Mouse (Mus musculus) hematopoietic stem cell, adult 5-6 weeks (primary cell): ENCODE data around the gene Cldn22. TPM values are rescaled to one million over a fixed set of nuclear protein-coding genes. Genes with fewer than 3 reads are reported as not detected.

Experiments
- ATAC-seq, 2 experiments: fragments of 125-278 bp in 1 of 2; replicated peaks in 1 of 2; 2 replicates each; pipeline ENCODE4 v1.8.0; 2016 to 2017; ENCODE audit warnings: inconsistent platforms in 2 of 2, mild to moderate bottlenecking in 2 of 2, moderate number of reproducible peaks in 2 of 2, low read depth in 1 of 2, moderate TSS enrichment in 1 of 2; ENCODE audit not compliant: low FRiP score in 2 of 2, poor library complexity in 2 of 2, severe bottlenecking in 2 of 2, insufficient read depth in 1 of 2, low TSS enrichment in 1 of 2
- total RNA-seq: library from RNA; stranded (forward); fragments of 172-1452, 232-1000 nt; gene quantifications from 2 replicates; pipeline ENCODE4 v1.2.3, GENCODE M21; 2017

Gene Cldn22
- total RNA-seq, result not detected in 2 replicates

DNA sequence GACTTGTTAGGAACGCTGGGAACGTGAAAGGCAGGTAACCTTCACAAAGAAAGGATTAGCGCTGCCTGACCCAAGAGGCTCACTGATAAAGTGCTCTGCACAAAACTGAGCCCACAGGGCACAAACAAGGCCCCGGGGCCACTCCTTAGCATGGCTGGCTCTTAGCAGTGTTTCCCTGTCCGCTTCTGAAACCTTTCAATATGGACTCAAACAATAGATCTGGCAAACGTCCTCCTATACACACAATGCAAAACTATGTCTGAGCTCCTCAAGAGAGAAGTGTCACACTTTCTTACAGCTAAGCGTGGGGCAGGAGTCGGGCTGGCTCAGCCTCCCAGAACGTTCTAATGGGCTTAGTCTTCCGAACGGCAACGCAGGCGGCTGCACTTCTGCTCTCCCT lies at the start of gene Cldn22:
Gene Cldn22, plus strand, starts transcription at position 301 of the 400 bp plus-strand sequence.
- ATAC-seq, result no peak

DNA sequence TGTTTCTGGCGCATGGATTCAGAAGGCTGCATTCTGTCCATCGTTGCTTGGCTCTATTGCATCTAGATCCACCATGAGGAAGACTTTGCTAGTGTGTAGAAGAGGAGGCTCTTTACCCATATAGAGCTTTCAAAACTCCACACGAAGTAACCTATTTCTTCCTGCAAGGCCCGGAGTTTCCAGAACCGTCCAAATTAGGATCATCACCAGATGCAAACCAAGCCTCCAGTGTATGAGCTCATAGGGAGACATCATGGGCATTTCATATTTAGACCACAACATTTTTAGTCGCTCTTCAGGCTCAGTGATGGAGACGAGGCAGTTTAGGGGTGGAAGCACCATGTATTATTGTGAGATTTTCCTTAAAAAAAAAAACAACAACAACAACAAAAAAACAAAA lies 46.9 kb upstream of the Cldn22 start:
- ATAC-seq, result no peak

DNA sequence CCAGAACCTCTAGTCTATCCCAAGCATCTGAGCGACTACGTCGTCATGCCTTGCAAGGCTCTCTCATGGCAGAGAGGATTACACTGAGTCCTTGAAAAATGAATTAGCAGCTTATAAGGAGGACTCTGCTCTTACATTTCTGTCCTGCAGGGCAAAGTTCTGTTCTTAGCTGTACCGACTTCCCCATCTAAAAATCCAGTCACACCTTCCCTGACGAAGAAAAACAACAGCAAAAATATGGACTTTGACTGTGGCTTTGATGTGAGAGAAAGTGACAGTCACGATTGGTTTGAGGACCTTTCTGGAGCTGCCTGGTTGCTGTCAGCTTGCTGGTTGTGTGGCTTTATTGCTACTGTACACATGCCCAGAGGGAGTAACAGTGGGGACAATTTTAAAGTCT lies 44.7 kb upstream of the Cldn22 start:
- ATAC-seq, result no peak

DNA sequence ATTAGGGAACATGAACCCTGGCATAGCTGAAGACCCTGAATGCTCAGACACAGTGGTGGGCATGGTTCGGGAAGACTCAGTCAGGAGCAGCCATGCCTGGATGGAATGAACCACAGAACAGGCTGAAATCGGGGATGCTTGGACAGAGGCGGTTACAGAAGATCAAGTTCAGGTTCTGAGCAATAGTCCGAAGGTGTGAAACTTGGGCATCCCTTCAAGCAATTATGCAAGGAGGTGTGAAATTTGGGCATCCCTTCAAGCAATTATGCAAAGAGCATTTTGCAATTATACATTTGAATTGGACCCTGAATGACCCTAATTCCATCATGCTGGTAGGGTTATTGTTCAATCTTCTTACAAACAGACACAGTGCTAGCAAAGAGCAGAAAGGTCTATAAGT lies 42.4 kb upstream of the Cldn22 start:
- ATAC-seq, result no peak

DNA sequence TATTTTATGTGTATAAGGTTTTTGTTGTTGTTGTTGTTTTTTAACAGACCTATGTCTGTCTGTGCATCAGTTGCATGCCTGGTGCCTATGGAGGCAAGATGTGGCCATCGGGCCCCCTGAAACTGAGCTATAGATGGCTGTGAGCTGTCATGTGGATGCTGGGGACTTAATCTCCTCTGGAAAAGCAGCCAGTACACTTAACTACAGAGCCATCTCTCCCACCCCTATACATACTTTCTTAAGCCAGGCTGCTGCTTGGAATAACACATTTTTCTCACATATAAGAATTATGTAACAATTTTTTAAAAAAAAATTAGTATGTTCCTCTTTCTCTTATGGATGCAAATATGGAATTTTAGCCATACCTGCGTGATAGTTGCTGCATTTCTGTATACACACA lies 40.7 kb upstream of the Cldn22 start:
- no peak for ATAC-seq

DNA sequence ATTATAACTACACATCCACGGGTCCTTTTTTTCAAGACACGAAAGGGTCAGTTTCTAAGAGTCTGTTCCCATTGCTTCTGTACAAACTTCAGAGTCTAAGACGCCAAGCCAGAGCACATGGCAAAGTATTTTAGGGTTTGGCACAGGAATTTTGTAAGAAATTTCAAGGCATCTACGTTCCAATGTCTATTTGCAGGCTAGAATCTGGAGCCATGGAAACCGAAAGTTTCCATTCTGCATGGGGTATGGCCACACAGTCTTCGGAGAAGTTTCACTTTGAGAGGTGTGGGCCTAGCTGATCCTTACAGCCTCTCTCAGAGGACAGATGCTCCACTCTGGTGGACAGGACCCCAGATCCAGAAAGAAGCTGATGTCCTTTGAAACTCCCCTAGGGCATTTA lies 40.3 kb upstream of the Cldn22 start:
- no peak for ATAC-seq

DNA sequence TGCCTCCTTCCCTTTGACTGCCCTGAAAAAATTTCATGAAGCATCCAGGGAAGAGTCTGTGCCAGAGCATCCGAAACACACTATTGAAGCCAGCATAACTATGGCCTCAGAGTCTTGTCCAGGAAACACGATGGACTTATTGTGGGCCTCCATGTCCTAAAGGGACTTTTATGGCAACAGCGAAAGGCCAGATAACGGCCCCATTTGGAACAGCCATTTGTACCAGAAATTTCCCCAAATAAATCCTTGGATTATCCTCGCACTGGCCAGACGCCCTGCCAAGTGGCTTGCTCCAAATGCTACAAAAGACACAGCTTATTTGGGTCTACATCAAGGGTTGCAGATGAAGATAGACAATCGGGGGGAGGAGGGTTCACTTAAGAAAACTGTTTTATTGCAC lies 39.8 kb upstream of the Cldn22 start:
- ATAC-seq, result no peak

DNA sequence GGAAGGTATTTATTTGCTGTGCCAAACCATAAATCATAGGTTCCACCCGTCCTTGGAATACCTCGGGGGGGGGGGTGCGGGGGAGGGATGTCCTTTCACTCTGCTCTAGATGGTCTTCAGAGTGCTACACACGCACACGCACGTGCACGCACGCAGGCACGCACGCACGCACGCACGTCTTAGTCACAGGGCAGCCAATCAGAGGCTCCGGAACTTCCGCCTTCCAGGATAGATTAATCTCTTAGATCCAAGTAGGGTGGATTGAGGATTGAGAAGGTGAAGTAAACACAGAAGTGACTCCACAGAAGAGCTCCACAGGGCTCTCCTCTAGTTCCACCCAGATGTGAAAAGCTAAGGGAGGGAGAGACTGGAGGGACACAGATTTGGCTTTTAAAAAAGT lies 38.0 kb upstream of the Cldn22 start:
- ATAC-seq, result no peak

DNA sequence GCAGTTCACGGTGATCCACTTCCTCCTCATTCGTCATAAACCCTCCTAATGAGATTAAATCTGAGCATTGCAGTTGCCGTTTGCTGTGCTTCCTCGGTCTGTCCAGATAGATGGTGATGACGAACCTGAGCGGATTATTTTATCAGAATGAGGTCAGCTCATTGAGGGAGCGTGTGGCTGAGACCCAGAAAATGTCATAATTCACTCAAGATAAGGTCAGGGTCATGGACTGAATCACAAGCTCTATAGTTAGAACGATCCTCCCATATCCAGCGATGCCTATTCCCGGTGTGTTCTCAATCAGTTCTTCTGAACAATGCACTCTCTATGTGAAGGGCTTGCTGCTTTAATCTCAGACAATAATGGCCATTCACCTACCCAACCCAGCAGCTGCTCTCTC lies 36.6 kb upstream of the Cldn22 start:
- no peak for ATAC-seq

DNA sequence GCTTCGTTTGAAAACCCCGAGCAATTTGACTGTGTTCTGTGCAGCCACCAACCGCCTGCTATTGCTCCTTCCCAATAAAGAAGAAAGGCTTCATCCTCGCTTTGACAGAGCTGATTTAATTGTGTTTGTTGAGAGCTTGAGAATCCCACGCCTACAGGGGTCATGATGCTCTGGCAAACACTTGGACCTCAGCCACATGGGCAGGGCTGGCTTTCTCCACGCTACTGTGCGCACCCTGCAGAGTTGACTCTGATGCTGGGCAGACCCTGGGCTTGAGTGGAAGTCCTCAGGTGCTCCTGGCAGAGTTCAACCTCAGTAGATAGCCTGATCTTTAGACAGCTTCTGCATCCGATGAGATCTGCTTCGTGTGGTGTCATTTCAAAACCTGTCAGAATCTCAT lies 32.3 kb upstream of the Cldn22 start:
- ATAC-seq, result no peak

DNA sequence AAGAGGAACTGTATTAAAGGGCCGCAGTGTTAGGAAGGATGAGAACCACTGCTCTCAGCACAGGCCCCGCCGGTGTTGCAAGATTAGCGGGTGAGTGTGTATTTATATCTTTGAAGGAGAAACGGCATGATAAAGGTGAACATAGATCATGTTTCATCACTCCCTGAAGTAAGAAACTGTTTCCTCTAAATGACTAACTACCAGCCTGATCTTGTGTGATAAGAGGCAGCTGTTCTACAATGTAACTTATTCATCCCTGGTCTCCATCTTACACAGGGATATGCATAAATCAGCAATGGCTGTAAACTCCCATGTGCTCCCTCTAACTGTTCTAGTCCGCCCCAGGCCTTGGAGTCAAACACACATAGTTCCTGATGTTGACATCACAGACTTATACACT lies 24.8 kb upstream of the Cldn22 start:
- no peak for ATAC-seq

DNA sequence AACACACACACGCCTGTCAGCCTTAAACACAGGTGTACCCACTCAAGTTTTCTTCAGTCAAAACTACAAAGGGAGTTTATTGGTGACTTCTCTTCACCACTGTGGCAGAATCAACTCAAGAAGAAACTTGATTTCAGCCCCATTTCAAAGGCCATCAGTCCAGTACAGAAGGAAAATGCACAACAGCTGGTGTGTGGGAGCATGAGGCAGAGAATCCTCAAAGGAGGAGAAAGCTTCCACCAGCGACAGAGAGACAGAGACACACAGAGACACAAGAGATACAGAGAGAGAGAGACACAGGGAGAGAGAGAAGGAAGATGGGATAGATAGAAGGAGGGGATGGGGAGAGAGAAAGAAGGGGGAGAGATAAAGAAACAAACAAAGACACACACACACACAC lies 21.9 kb upstream of the Cldn22 start:
- ATAC-seq, result no peak

DNA sequence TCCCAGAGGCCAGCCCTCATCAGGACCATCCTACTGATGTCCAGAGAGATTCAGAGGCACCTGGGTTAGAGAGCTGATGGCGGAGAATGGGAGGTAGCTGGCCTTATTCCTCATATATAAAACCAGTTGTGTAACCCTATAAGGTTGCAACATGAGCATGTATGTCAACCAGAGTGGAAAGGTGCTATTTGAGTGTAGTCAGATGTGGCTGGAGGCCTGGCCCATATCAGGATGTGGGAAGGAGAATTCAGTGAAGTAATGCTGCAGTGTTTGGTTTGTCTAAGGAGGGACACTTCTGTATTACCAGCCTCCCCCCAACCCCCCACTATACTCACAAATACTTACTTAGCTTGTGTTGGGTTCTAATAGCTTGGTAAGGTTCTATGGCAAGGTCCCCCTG lies 20.0 kb upstream of the Cldn22 start:
- ATAC-seq, result no peak

DNA sequence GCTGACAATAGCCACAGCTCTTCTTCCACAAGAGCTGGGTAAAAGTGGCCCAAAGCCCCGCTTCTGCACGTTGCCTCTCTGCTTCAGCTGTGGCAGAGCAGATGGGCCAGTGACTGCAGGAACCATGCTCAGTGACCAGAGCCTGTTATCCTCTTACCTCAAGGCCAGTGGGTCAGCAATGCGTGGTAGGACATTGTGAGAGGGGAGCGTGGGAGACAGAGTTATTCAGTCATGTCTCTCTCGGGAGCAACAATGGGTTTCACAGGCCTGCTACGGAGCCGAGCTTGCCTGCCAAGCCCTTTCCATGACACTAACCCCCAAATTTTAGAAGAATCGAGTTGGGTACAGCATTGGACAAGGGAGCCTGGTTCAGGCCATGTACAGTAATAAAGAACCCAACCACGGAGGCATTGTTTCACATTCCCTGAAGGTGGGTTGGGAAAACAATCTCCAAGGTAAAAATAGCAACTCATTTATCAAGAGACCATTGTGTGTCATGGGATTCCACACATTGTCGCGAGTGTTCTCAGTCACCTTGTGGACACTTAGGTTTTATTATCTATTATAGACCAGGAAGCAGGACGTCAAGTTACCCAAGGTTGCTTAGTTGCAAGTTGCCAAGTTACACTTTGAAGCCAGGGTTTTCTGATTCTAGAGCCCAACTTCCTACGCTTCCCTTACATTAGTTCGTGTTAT lies 14.2 kb upstream of the Cldn22 start:
- ATAC-seq, result no peak

DNA sequence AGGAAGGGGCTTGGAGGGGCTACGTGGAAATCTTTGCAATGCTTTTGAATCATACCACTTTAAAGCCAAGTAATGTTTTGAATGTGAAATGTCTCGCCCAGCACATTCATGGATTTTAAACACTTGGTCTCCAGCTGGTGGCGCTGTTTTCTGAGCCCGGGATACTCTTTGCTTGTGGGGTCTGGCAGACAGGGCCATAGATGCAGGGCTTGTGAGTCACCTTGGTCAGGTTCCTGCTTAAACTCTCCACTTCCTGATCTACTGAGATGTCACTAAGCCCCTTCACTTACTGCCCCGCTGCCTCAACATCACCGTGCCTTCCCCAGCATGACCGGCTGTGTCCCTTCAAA lies 13.6 kb upstream of the Cldn22 start:
- ATAC-seq, result no peak

DNA sequence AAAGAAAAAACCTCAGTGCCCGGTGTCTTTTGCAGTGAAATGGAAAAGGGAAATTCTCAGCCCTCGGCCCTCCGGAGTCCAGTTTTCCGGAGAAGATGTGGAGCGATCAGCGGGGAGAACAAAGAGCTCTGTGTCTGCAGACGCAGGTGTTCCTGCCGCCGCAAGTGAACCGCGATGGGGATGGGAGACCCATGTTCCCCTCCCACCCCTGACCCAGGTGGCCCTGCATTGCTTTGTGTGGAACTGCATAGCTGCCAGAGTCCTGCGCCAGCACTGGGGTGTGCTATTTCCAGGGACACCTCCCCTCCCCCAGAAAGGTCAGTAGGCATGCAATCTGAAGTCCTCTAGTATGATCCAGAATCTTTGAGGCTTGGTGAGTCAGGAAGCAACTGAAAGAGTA lies 13.1 kb upstream of the Cldn22 start:
- ATAC-seq, result no peak

DNA sequence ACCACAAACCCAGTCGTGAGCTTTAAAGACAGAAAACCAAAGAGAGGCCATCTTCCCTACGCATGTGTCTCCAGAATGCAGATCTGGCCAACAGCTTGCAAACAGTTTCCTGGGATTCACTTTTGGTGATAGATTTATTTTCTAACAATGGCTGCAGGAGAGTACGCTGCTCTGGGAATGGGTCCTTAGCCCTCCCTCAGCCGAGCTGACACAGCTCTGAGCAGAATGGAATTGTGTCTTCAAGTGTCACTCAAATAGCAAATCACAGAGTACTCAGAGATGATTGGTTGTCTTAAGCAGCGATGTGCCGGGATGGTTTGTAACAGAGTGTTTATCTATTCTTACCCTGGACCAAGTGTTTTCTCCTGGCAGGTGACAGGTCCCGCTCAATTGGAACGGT lies 5.2 kb upstream of the Cldn22 start:
- no peak for ATAC-seq

DNA sequence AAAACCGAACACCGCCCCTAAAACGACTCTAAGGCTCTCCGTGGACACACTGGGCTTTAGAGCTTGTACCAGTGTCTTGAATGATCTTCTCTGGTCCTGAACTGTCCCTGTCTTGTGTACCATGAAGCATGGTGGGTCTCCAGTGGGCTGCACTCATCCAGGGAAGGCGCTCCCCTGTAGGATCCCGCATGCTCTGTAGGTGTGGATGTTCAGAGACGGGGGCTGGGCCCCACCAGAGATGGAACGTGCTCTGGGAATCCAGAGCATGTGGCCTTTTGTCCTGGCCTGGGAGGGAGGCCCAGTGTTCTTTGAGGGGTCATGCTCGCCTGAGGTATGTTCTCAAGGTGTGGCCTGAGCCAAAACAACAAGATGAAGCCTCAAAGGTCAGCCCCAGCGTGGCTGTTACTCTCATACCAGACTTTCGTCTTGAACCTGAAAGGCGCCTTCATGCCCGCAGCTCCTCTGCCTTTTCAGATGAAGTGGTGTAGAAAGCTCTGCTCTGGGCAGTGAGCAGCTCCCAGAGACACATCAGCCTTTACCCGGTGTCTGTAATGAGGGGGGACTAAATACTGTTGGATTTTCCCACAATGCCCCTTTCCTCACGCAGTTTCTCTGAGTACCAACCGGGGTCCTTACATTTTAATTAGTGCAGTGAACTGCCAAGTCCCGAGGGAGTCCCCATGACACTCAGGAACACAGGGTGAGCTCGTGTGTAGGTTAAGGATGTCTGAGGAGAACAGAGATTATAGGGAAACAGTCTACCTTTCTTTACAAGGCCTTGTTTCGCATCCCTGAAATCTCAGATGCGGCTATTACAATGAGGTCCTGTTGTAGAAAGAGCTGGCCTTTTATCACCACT lies 3.1 kb upstream of the Cldn22 start:
- ATAC-seq, result no peak

DNA sequence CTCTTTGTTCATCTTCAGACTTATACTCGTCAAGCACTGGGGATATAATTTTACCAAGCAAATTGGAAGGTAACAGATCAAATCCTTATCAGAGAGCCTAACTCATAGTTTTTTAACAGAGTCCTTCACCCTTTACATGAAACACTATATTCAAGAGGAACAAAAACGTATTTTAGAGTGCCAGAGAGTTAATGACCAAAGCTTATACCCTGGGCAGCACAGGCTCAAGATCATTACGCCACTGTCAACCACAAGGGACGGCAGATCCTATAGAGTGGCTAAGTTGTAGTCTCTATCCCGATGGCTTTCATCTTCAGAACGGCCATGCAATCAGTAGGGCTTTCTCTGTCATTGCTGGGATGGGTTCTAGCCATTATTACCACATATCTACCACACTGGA lies 2.4 kb upstream of the Cldn22 start, which contains the start of gene Cldn24:
Gene Cldn24, plus strand, starts transcription at position 301 of the 400 bp plus-strand sequence.
- ATAC-seq, result no peak
